ENCODE assay signal across 24 mouse cellular contexts in genomic region chr1:53467325-53467670, GRCm38 (mm10).
DNase-seq lines count a peak whose midpoint lies in the region; ATAC-seq and TF ChIP-seq lines count a peak whose summit lies in the region.
"Had no signal": no experiment of that assay in that cellular context is flagged by ENCODE, and none has a peak within 500 bp of the region (broad histone marks: within the 10 kb centered on the region; RNA-seq: fewer than 3 reads in every experiment).

No protein-coding gene starts in this region.

- no peak for DNase-seq in hindbrain, embryonic 14.5 days (ENCODE audit: low spot score)
- no peak for DNase-seq in hindbrain, postnatal 0 days (ENCODE audit: low spot score)
- DNase-seq in neural tube, embryonic 10.5 days (ENCODE audit: extremely low spot score, low spot score), result no peak
- no peak for DNase-seq in heart, adult 11 months
- DNase-seq: adrenal gland, adult 8-10 months; adrenal gland, postnatal 14 days; adrenal gland, postnatal 36 days; B cell, adult 2 months; cerebellum, adult 11-12 months; cerebellum, adult 2 months; cerebellum, adult 9-10 months; cerebellum, postnatal 10 days; cerebellum, postnatal 25 days had no signal

- H3K27ac ChIP-seq in hindbrain, embryonic 14.5 days, result no peak overlapping the region
- no peak overlapping the region for H3K27ac ChIP-seq in hindbrain, embryonic 12.5 days
- H3K27ac ChIP-seq in hindbrain, embryonic 16.5 days (ENCODE audit: low read depth, low read length), result no peak overlapping the region
- no peak overlapping the region for H3K27ac ChIP-seq in hindbrain, postnatal 0 days
- H3K27ac ChIP-seq in neural tube, embryonic 13.5 days (replicated peaks), result no peak overlapping the region
- H3K27ac ChIP-seq: embryonic facial prominence, embryonic 10.5 days; embryonic facial prominence, embryonic 12.5 days; forebrain, embryonic 13.5 days had no signal

- no peaks in the 10 kb centered on the region for H3K27me3 ChIP-seq in hindbrain, embryonic 14.5 days (ENCODE audit: control insufficient read depth, insufficient read depth, low read length)
- no peaks in the 10 kb centered on the region for H3K27me3 ChIP-seq in hindbrain, embryonic 12.5 days
- H3K27me3 ChIP-seq in hindbrain, embryonic 16.5 days (replicated peaks; ENCODE audit: control insufficient read depth, insufficient read depth, low read length), result no peaks in the 10 kb centered on the region
- no peaks in the 10 kb centered on the region for H3K27me3 ChIP-seq in hindbrain, postnatal 0 days (ENCODE audit: insufficient read depth, low read length)
- no peaks in the 10 kb centered on the region for H3K27me3 ChIP-seq in neural tube, embryonic 13.5 days
- H3K27me3 ChIP-seq: CH12.LX; embryonic facial prominence, embryonic 12.5 days; forebrain, embryonic 13.5 days; Patski had no signal

- H3K36me3 ChIP-seq in hindbrain, embryonic 14.5 days (replicated peaks; ENCODE audit: control insufficient read depth, insufficient read depth), result no peaks in the 10 kb centered on the region
- no peaks in the 10 kb centered on the region for H3K36me3 ChIP-seq in hindbrain, embryonic 12.5 days
- H3K36me3 ChIP-seq in hindbrain, embryonic 16.5 days (ENCODE audit: control insufficient read depth, insufficient read depth, low read length), result no peaks in the 10 kb centered on the region
- H3K36me3 ChIP-seq in hindbrain, postnatal 0 days (ENCODE audit: insufficient read depth, low read length), result no peaks in the 10 kb centered on the region
- no peaks in the 10 kb centered on the region for H3K36me3 ChIP-seq in neural tube, embryonic 13.5 days
- H3K36me3 ChIP-seq: embryonic facial prominence, embryonic 10.5 days; embryonic facial prominence, embryonic 12.5 days; G1E had no signal

- no peak overlapping the region for H3K9ac ChIP-seq in hindbrain, embryonic 14.5 days
- no peak overlapping the region for H3K9ac ChIP-seq in hindbrain, embryonic 12.5 days
- H3K9ac ChIP-seq in hindbrain, embryonic 16.5 days (ENCODE audit: low read depth, low read length), result no peak overlapping the region
- no peak overlapping the region for H3K9ac ChIP-seq in hindbrain, postnatal 0 days (replicated peaks; ENCODE audit: low read length)
- no peak overlapping the region for H3K9ac ChIP-seq in neural tube, embryonic 13.5 days
- H3K9ac ChIP-seq: embryonic facial prominence, embryonic 12.5 days; forebrain, embryonic 13.5 days had no signal

- WGBS in hindbrain, embryonic 14.5 days, result 80% methylated on average over 2 of the region's 2 CpGs
- 78% methylated on average over 2 of the region's 2 CpGs for WGBS in hindbrain, embryonic 12.5 days
- WGBS in hindbrain, embryonic 16.5 days, result 74% methylated on average over 2 of the region's 2 CpGs
- 80% methylated on average over 2 of the region's 2 CpGs for WGBS in hindbrain, postnatal 0 days
- 68% methylated on average over 2 of the region's 2 CpGs for WGBS in neural tube, embryonic 13.5 days

- H3K4me1 ChIP-seq in hindbrain, embryonic 14.5 days (replicated peaks; ENCODE audit: control insufficient read depth, insufficient read depth, low read length), result no peaks in the 10 kb centered on the region
- no peaks in the 10 kb centered on the region for H3K4me1 ChIP-seq in hindbrain, embryonic 12.5 days
- H3K4me1 ChIP-seq in hindbrain, embryonic 16.5 days (ENCODE audit: control insufficient read depth, insufficient read depth, low read depth, low read length), result no peaks in the 10 kb centered on the region
- H3K4me1 ChIP-seq in hindbrain, postnatal 0 days (ENCODE audit: insufficient read depth, low read length), result no peaks in the 10 kb centered on the region
- no peaks in the 10 kb centered on the region for H3K4me1 ChIP-seq in neural tube, embryonic 13.5 days (replicated peaks)
- H3K4me1 ChIP-seq: embryonic facial prominence, embryonic 10.5 days; embryonic facial prominence, embryonic 12.5 days; forebrain, embryonic 13.5 days had no signal

- no peak overlapping the region for H3K4me2 ChIP-seq in hindbrain, embryonic 14.5 days (replicated peaks)
- no peak overlapping the region for H3K4me2 ChIP-seq in hindbrain, embryonic 12.5 days (replicated peaks)
- no peak overlapping the region for H3K4me2 ChIP-seq in hindbrain, embryonic 16.5 days (ENCODE audit: low read length)
- H3K4me2 ChIP-seq in hindbrain, postnatal 0 days (ENCODE audit: low read depth, low read length), result no peak overlapping the region
- H3K4me2 ChIP-seq in neural tube, embryonic 13.5 days, result no peak overlapping the region
- H3K4me2 ChIP-seq: embryonic facial prominence, embryonic 12.5 days; forebrain, embryonic 13.5 days had no signal

- no peak for TF ChIP-seq CTCF in hindbrain, postnatal 0 days (IDR thresholded peaks at IDR 0.05; ENCODE audit: low read depth)

- H3K9me3 ChIP-seq in hindbrain, embryonic 14.5 days (ENCODE audit: control insufficient read depth, low read length), result no peaks in the 10 kb centered on the region
- no peaks in the 10 kb centered on the region for H3K9me3 ChIP-seq in hindbrain, embryonic 12.5 days (replicated peaks)
- H3K9me3 ChIP-seq in hindbrain, embryonic 16.5 days (ENCODE audit: control insufficient read depth, low read length), result no peaks in the 10 kb centered on the region
- H3K9me3 ChIP-seq in hindbrain, postnatal 0 days (ENCODE audit: low read length), result no peaks in the 10 kb centered on the region
- no peaks in the 10 kb centered on the region for H3K9me3 ChIP-seq in neural tube, embryonic 13.5 days
- H3K9me3 ChIP-seq: embryonic facial prominence, embryonic 10.5 days; embryonic facial prominence, embryonic 12.5 days; forebrain, embryonic 13.5 days; G1E had no signal

- no peak overlapping the region for H3K4me3 ChIP-seq in hindbrain, embryonic 14.5 days (replicated peaks; ENCODE audit: low read length)
- no peak overlapping the region for H3K4me3 ChIP-seq in hindbrain, embryonic 12.5 days
- no peak overlapping the region for H3K4me3 ChIP-seq in hindbrain, embryonic 16.5 days (ENCODE audit: low read length)
- no peak overlapping the region for H3K4me3 ChIP-seq in hindbrain, postnatal 0 days (ENCODE audit: low read length)
- H3K4me3 ChIP-seq in neural tube, embryonic 13.5 days, result no peak overlapping the region
- H3K4me3 ChIP-seq: embryonic facial prominence, embryonic 10.5 days; embryonic facial prominence, embryonic 12.5 days; forebrain, embryonic 13.5 days had no signal

- 0 out of 2 replicates have a peak, but pooled peaks have one; percentile 11 for ATAC-seq in hindbrain, embryonic 14.5 days (ENCODE audit: low FRiP score)
- ATAC-seq in hindbrain, embryonic 12.5 days (ENCODE audit: low FRiP score), result no peak
- peak; percentile 48; the same call in 1 of the 2 replicates for ATAC-seq in hindbrain, embryonic 16.5 days
- ATAC-seq in hindbrain, postnatal 0 days, result no peak
- ATAC-seq in neural tube, embryonic 13.5 days (ENCODE audit: low read depth), result peak; percentile 45; the same call in 1 of the 2 replicates
- ATAC-seq: activated CD4-positive, CD25-positive, alpha-beta regulatory T cell, adult 4 months; CD4-positive, CD25-positive, alpha-beta regulatory T cell, adult 4 months; forebrain, embryonic 13.5 days; Patski had no signal

Comparison
In these comparisons a context has a peak if more than half of its experiments do, and no peak if none do; other contexts are left out.
1. ATAC-seq: peak in hindbrain, embryonic 14.5 days (single experiment), hindbrain, embryonic 16.5 days (single experiment) and neural tube, embryonic 13.5 days (single experiment); none in hindbrain, embryonic 12.5 days (single experiment) and hindbrain, postnatal 0 days (single experiment).